Mouse (Mus musculus) thymus, adult 2 months (tissue): Measurements from ENCODE around the gene Shq1. TPM values are rescaled to one million over a fixed set of nuclear protein-coding genes. Genes with fewer than 3 reads are reported as not detected.

ENCODE experiments used
- DNase-seq: peaks from one replicate; pipeline ENCODE4 v3.0.0; 2021
- H3K27ac ChIP-seq: fragments of 200-500 bp; 2 replicates; pipeline ENCODE4 v1.5.1; 2012; ENCODE audit warnings: low read length, control low read depth; ENCODE audit not compliant: control insufficient read depth, insufficient read depth
- H3K27me3 ChIP-seq: fragments of 200-500 bp; 2 replicates; pipeline ENCODE4 v1.6.1; 2012; ENCODE audit warnings: mild to moderate bottlenecking, low read length, moderate library complexity, mixed read lengths; ENCODE audit not compliant: control insufficient read depth, insufficient read depth
- H3K36me3 ChIP-seq: fragments of 200-500 bp; 2 replicates; pipeline ENCODE4 v1.6.1; 2012; ENCODE audit warnings: mild to moderate bottlenecking, low read length, moderate library complexity; ENCODE audit not compliant: control insufficient read depth, insufficient read depth
- H3K4me1 ChIP-seq: fragments of 200-500 bp; replicated peaks from 2 replicates; pipeline ENCODE4 v1.6.1; 2012; ENCODE audit warnings: low read length; ENCODE audit not compliant: control insufficient read depth, insufficient read depth
- H3K4me3 ChIP-seq: fragments of 200-500 bp; 2 replicates; pipeline ENCODE4 v1.5.1; 2012; ENCODE audit warnings: mild to moderate bottlenecking, low read length, control low read depth, moderate library complexity; ENCODE audit not compliant: control insufficient read depth, insufficient read depth
- CTCF ChIP-seq: fragments of 200-500 bp; IDR thresholded peaks from 2 replicates; pipeline ENCODE4 v1.5.1; 2012; ENCODE audit warnings: mild to moderate bottlenecking, control low read depth, low read length, moderate library complexity, borderline replicate concordance; ENCODE audit not compliant: control insufficient read depth, poor library complexity, insufficient read depth; ENCODE audit errors: extremely low read depth
- POLR2A ChIP-seq: fragments of 200-500 bp; IDR thresholded peaks from 2 replicates; pipeline ENCODE4 v1.6.1; 2012; ENCODE audit warnings: mild to moderate bottlenecking, low read length, control low read depth, moderate library complexity; ENCODE audit not compliant: control insufficient read depth, poor library complexity, insufficient read depth; ENCODE audit errors: extremely low read depth
- WGBS: fragments of 180-500 bp; shearing (Covaris S2); methylation state at CpG from one replicate; pipeline ENCODE4 v1.1.7; 2018; 5-methylcytosine and 5-hydroxymethylcytosine counted together
- polyA plus RNA-seq: library from polyadenylated mRNA; depleted of rRNA; stranded (reverse); fragments of >200 nt; gene quantifications from 2 replicates; pipeline ENCODE4 v1.2.3, GENCODE M21; 2012; rRNA removed

Gene Shq1
- polyA plus RNA-seq, 1 experiment: 5.1 TPM

DNA sequence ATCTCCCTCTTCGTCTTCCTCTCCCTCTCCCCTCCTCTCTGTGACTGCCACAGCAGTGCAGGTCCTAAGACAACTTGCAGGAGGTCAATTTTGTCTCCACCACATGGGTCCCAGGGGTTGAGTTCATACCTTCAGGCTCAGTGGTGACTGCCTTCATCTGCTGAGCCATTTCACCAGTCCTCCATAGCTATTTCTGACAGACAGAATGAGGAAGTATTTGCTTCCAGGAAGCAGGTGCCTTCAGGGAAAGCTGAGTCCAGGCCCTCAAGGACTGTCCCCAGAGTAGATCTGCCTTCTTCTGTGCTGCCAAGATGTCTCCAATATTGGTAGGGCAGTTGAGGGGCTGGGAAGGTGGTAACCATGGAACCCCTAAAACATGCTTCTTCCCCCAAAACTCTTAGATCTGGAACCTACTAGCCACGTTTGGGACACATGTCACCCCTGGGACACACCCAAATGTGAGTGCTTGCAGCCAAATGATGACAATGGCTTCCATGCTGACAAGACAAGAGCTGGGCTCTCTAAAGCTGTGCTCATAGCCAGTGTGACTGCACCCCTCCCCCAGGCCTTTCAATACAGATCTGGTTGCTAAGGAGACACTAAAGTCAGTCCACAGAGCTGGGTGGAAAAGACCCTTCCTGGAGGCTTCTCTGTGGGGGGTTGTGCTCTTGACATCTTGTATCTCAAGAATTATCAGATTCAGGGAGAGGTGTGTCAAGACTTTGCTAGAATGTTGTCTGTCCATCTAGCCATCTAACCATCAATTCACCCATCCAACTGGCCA lies 149.2 kb downstream of the Shq1 start:
- H3K36me3 ChIP-seq: no peaks in the 10 kb centered on the region
- DNase-seq: no peak
- no peaks in the 10 kb centered on the region for H3K27me3 ChIP-seq
- 0 out of 2 replicates have a peak, but pooled peaks cover 3% of the 10 kb centered on the region for H3K4me1 ChIP-seq
- no peak overlapping the region for H3K4me3 ChIP-seq
- WGBS: 63% methylated on average over 2 of the region's 2 CpGs
- H3K27ac ChIP-seq: no peak overlapping the region
- TF ChIP-seq CTCF: no peak
- no peak for TF ChIP-seq POLR2A

DNA sequence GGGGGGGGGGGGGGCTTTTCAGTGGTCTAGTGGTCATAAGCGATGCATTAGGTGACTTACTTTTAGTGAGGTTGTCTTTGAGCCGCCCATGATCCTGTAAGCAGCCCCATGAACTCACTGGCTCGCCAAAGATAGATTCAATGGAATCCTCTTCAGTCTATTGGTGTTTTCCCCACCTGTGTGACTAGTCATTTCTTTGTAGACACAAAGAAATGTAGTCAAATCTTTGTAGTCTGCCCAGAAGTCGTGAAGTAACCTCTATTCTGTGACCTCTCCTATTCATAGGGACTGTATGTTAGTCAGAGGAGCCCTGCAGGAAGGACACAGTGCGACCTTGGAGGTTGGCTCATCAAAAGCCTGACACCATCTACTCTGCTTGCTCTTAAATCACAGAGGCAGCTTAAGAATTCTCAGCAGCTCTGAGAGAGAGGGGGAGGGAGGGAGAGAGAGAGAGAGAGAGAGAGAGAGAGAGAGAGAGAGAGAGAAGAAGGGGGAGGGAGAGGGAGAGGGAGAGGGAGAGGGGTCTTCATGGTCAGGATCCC lies 150.3 kb downstream of the Shq1 start:
- TF ChIP-seq CTCF (no peak), POLR2A (no peak)
- no peaks in the 10 kb centered on the region for H3K36me3 ChIP-seq
- no peaks in the 10 kb centered on the region for H3K4me1 ChIP-seq
- no peak overlapping the region for H3K27ac ChIP-seq
- no peaks in the 10 kb centered on the region for H3K27me3 ChIP-seq
- no peak overlapping the region for H3K4me3 ChIP-seq
- 91% methylated on average over 5 of the region's 5 CpGs for WGBS
- DNase-seq: no peak

DNA sequence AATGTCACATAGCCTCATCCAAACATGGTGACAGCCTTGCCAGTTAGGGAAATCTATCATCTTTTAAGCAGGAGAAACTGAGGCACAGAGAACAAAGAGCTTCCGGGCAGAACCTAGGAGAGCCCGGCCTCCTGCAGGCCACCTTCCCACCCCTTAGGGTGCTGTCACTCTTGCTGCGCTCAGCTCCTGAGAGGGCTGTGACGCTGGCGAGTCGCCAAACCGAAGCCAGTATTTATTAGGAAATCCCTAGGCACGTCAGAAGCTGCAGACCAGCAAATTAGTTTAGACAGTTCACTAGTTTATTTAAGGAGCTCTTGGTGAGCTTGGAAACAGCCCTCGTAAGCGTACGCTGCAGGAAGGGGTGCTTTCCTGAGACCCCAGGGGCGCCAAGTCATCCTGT lies 151.1 kb downstream of the Shq1 start:
- TF ChIP-seq POLR2A (no peak), CTCF (no peak)
- H3K27ac ChIP-seq: no peak overlapping the region
- no peaks in the 10 kb centered on the region for H3K36me3 ChIP-seq
- 95% methylated on average over 12 of the region's 12 CpGs for WGBS
- DNase-seq: no peak
- H3K4me1 ChIP-seq: no peaks in the 10 kb centered on the region
- H3K4me3 ChIP-seq: no peak overlapping the region
- no peaks in the 10 kb centered on the region for H3K27me3 ChIP-seq

Other genes starting within 250 kb of the Shq1 start
- gene Gxylt2, start 33.6 kb upstream of the Shq1 start, polyA plus RNA-seq: 0.82 and 2.2 TPM in 2 replicates
- 27.0 and 35.0 TPM in 2 replicates for gene Ppp4r2, start 162.5 kb upstream of the Shq1 start, polyA plus RNA-seq